Mouse (Mus musculus) liver, embryonic 15.5 days (tissue): Measurements from ENCODE around the gene Rimbp2. TPM values are rescaled to one million over a fixed set of nuclear protein-coding genes. Genes with fewer than 3 reads are reported as not detected.
"Not testable (repeated sequence)": the region's sequence is repeated elsewhere in the genome, so short reads cannot be mapped to it uniquely, and the experiment has no call there.

ENCODE experiments used
- ATAC-seq: fragments of 200-750 bp; cut with Nextera tagmentation; 2 replicates; pipeline ENCODE4 v1.8.0; 2017; ENCODE audit warnings: moderate number of reproducible peaks, mild to moderate bottlenecking, moderate library complexity; ENCODE audit not compliant: insufficient read depth
- H3K27ac ChIP-seq: fragments of 300-500 bp; sonication (generic); replicated peaks from 2 replicates; pipeline ENCODE4 v1.5.1; 2015; ENCODE audit warnings: mild to moderate bottlenecking, inconsistent platforms
- H3K27me3 ChIP-seq: fragments of 300-500 bp; sonication (generic); 2 replicates; pipeline ENCODE4 v1.6.1; 2015; ENCODE audit warnings: mild to moderate bottlenecking, inconsistent platforms
- H3K36me3 ChIP-seq: fragments of 300-500 bp; sonication (generic); replicated peaks from 2 replicates; pipeline ENCODE4 v1.6.1; 2015; ENCODE audit warnings: moderate library complexity, mild to moderate bottlenecking, inconsistent platforms
- H3K4me1 ChIP-seq: fragments of 300-500 bp; sonication (generic); replicated peaks from 2 replicates; pipeline ENCODE4 v1.6.1; 2015; ENCODE audit warnings: inconsistent platforms
- H3K4me2 ChIP-seq: fragments of 300-500 bp; sonication (generic); 2 replicates; pipeline ENCODE4 v1.6.1; 2015; ENCODE audit warnings: moderate library complexity, mild to moderate bottlenecking, inconsistent platforms
- H3K4me3 ChIP-seq: fragments of 300-500 bp; sonication (generic); replicated peaks from 2 replicates; pipeline ENCODE4 v1.5.1; 2015; ENCODE audit warnings: mild to moderate bottlenecking, inconsistent platforms
- H3K9ac ChIP-seq: fragments of 300-500 bp; sonication (generic); 2 replicates; pipeline ENCODE4 v1.6.1; 2015; ENCODE audit warnings: moderate library complexity, mild to moderate bottlenecking, inconsistent platforms
- H3K9me3 ChIP-seq: fragments of 300-500 bp; sonication (generic); replicated peaks from 2 replicates; pipeline ENCODE4 v1.6.1; 2016; ENCODE audit warnings: inconsistent platforms
- WGBS: fragments of 180-500 bp; shearing (Covaris S2); methylation state at CpG from one replicate; pipeline ENCODE4 v1.1.7; 2015; ENCODE audit warnings: mixed read lengths; ENCODE audit not compliant: insufficient replicate concordance; 5-methylcytosine and 5-hydroxymethylcytosine counted together
- polyA plus RNA-seq: library from polyadenylated mRNA; unstranded; fragments of >200 nt; fragmentation: Nextera tagmentation; extraction: Ambion mirVana; gene quantifications from 2 replicates; pipeline ENCODE4 v1.2.1, GENCODE M21; 2015

Gene Rimbp2
- polyA plus RNA-seq, 1 experiment from 2014 or later = not detected

DNA sequence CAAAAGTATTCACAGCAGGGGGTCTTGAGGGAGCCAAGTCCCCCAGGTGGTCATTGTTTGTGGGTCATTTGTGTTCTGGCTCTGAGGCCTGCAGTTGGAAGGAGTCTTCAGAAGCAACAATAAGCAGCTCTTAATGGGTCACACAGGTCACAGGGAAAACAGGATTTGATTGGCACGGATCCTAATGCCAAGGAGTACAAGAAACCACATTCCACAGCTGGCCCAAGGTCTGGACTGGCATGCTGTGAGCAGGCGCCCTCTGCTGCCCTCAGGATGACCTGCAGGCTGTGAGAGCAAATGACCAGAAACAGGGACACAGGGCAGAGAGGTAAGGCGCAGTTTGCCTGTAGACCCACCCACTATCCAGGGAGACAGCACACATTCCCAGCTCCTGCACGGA, 23.0 kb upstream of the Rimbp2 start:
- H3K9ac ChIP-seq = no peak overlapping the region
- WGBS = 26% methylated on average over 4 of the region's 4 CpGs
- H3K9me3 ChIP-seq = no peaks in the 10 kb centered on the region
- no peak overlapping the region for H3K4me3 ChIP-seq
- H3K4me2 ChIP-seq = no peak overlapping the region
- no peak for ATAC-seq
- no peak overlapping the region for H3K27ac ChIP-seq
- H3K36me3 ChIP-seq = no peaks in the 10 kb centered on the region
- H3K27me3 ChIP-seq = no peaks in the 10 kb centered on the region
- no peaks in the 10 kb centered on the region for H3K4me1 ChIP-seq

DNA sequence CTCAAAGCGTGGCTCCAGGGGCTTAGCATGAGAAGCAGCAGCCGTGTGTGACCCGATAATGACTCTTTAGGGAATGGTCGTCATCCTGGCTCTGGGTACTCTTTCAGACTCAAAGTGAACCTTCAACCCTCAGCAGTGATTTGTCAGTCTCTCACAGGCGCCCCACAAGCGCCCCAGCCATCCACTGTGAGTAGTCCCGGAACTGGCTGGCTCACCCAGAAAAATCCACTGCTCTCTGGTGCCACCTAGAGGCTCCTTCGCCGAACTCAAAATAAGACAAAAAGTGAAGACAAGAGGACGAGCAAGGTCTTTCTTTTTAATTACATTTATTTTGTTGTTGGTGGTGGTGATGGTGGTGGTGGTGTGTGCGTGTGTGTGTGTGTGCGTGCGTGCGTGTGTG, 18.0 kb upstream of the Rimbp2 start:
- H3K27me3 ChIP-seq = no peaks in the 10 kb centered on the region
- no peak for ATAC-seq
- H3K4me1 ChIP-seq = no peaks in the 10 kb centered on the region
- no peak overlapping the region for H3K4me3 ChIP-seq
- no peak overlapping the region for H3K9ac ChIP-seq
- H3K4me2 ChIP-seq = no peak overlapping the region
- H3K27ac ChIP-seq = no peak overlapping the region
- no peaks in the 10 kb centered on the region for H3K36me3 ChIP-seq
- 17% methylated on average over 14 of the region's 14 CpGs for WGBS
- no peaks in the 10 kb centered on the region for H3K9me3 ChIP-seq

DNA sequence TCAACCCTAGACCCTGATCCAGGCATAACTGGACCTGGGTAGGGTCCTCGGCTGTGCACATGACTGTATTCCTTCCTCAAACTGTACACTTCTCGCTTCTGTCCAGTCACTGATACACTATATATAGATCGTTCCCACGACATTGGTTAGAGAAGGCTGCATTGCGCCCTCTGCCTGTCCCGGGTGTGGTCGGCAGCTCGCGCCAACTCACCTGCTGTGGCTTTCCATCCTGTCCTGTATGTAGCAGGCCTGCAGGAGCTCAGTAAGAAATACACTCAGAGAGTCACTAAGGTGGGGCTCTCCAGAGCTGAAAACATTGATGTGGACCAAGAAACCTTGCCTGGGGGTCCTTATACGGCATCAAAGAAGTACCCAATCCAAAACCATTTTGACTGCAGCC, 17.6 kb upstream of the Rimbp2 start:
- WGBS = 50% methylated on average over 10 of the region's 10 CpGs
- Histone ChIP-seq H3K27ac (no peak overlapping the region), H3K9me3 (no peaks in the 10 kb centered on the region), H3K9ac (no peak overlapping the region), H3K36me3 (no peaks in the 10 kb centered on the region), H3K4me1 (no peaks in the 10 kb centered on the region), H3K27me3 (no peaks in the 10 kb centered on the region), H3K4me2 (no peak overlapping the region), H3K4me3 (no peak overlapping the region)
- ATAC-seq = no peak

DNA sequence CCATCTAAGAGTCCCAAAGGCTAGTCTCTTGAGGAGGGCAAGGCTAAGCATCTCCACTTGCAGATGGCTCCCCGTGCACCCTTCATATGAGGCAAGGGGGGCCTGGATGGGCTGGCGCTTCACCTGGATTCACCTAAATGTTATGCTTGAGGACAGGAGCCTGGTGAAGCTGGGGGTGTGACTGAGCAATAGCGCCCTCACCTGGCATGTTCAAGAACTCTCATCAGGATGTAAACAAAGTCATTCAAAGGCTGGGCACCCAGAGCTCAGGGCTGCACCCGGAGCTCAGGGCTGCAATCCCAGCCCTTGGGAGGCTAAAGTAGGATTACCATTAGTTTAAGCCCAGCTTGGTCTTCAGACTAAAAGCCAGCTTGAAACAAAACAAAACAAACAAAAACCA, 11.1 kb upstream of the Rimbp2 start:
- no peaks in the 10 kb centered on the region for H3K27me3 ChIP-seq
- H3K27ac ChIP-seq = no peak overlapping the region
- H3K4me3 ChIP-seq = no peak overlapping the region
- WGBS = 48% methylated on average over 4 of the region's 4 CpGs
- H3K4me1 ChIP-seq = no peaks in the 10 kb centered on the region
- H3K36me3 ChIP-seq = no peaks in the 10 kb centered on the region
- no peak overlapping the region for H3K9ac ChIP-seq
- ATAC-seq = no peak
- H3K9me3 ChIP-seq = 0 out of 2 replicates have a peak, but pooled peaks cover 10% of the 10 kb centered on the region
- no peak overlapping the region for H3K4me2 ChIP-seq

DNA sequence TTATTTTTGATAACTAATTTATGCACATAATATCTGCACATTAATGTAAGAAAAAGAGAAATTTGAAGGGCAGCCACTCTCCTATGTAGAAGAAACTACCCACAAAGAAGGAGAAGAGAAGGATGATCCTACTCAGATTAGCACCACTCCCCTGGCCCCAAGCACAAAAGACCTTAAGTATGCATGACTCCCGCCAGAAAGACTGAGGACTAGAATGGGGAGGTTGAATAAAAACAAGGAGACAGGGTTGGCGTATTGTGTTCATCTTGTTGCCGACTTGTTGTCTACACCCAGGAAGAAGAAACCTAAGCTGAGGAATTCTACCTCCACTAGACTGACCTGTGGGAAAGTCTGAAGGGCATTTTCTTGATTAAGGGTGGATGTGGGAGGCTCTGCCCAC, 5.6 kb upstream of the Rimbp2 start:
- H3K36me3 ChIP-seq = no peaks in the 10 kb centered on the region
- no peaks in the 10 kb centered on the region for H3K27me3 ChIP-seq
- H3K4me3 ChIP-seq = no peak overlapping the region
- H3K9ac ChIP-seq = no peak overlapping the region
- no peak for ATAC-seq
- no peak overlapping the region for H3K4me2 ChIP-seq
- H3K4me1 ChIP-seq = no peaks in the 10 kb centered on the region
- 0 out of 2 replicates have a peak, but pooled peaks cover 13% of the 10 kb centered on the region for H3K9me3 ChIP-seq
- H3K27ac ChIP-seq = no peak overlapping the region
- WGBS = 74% methylated on average over 3 of the region's 3 CpGs

DNA sequence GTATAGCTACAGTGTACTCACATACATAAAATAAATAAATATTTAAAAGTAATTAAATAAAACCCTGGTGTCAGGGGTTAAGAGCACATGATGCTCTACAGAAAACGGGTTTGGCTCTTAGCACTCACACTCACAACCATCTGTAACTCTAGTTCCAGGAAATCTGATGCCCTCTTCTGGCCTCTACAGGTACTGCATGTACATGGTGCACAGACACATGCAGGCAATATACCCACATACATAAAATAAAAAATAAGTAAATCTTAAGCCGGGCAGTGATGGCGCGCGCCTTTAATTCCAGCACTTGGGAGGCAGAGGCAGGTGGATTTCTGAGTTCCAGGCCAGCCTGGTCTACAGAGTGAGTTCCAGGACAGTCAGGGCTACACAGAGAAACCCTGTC, 1.1 kb upstream of the Rimbp2 start:
- H3K27me3 ChIP-seq = peaks cover 20% of the 10 kb centered on the region
- not testable (repeated sequence) for H3K4me2 ChIP-seq, H3K36me3 ChIP-seq, H3K9ac ChIP-seq, H3K4me1 ChIP-seq, ATAC-seq, H3K9me3 ChIP-seq, H3K4me3 ChIP-seq, H3K27ac ChIP-seq
- WGBS = 75% methylated on average over 5 of the region's 5 CpGs

DNA sequence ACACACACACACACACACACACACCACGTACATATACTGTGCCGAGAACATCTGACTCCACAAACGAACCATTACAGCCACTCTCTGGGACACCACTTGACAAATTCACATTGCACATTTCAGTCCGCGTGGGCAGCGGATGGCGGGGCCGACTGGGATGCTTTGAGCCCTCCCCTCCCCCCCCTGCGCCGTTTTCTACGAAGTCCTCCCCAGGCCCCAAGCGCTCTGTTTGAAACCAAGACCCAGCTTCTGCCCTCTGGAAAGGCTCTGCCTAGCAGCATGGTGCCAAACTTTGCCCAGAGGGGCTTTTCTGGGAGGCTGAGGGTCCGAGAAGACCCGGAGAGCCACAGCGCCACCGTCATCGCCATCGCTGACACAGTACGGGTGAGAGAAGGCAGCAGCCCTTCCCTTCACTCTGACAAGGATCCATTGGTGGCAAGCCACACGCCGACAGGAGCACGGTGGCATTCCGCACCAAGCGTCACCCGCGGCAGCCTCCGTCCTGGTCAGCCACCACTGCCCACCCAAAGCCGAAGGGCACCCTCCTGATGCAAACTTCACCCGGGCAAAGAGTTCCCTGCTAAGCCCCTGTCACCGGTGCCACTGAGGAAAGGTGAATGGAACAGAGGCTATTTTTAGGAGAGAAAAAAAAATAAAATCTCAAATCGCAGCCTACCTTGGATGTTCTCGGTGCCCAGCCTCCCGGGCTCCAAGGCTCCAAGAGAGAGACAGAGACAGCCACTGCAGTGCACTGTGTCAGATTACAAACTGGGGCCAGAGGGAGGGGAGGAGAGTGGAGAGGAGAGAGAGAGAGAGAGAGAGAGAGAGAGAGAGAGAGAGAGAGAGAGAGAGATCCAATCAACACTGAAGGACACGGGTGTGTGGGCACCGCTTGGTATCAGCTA, 743 bp downstream of the Rimbp2 start:
- Histone ChIP-seq H3K4me2 (peak overlapping the region; percentile 25), H3K4me3 (no peak overlapping the region), H3K4me1 (no peaks in the 10 kb centered on the region), H3K27ac (no peak overlapping the region), H3K27me3 (peaks cover 20% of the 10 kb centered on the region), H3K36me3 (no peaks in the 10 kb centered on the region), H3K9me3 (no peaks in the 10 kb centered on the region), H3K9ac (no peak overlapping the region)
- WGBS = 3% methylated on average over 35 of the region's 35 CpGs
- no peak for ATAC-seq

DNA sequence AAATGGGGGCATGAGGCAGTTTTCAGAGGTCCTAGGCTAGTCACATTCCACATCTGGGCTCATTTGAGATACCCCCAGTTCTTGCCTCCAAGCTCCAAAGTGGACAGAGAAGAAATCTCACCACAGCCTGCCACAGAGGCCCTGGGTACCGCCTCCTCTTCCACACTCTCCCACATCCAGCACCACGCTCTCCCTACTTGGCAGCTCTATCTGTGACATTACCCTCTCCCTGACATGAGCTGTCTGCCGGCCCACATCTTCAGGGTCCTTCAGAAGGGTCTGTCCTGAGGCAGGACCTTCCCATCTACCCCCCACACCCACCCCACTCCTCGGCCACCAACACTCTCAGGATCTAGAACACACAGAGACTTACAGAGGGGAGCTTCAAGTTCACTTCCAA, 1.8 kb downstream of the Rimbp2 start:
- Histone ChIP-seq H3K36me3 (no peaks in the 10 kb centered on the region), H3K4me2 (no peak overlapping the region), H3K9ac (no peak overlapping the region), H3K4me3 (no peak overlapping the region), H3K27ac (no peak overlapping the region), H3K9me3 (no peaks in the 10 kb centered on the region), H3K4me1 (no peaks in the 10 kb centered on the region), H3K27me3 (peaks cover 20% of the 10 kb centered on the region)
- WGBS = 38% methylated on average over 4 of the region's 4 CpGs
- no peak for ATAC-seq

DNA sequence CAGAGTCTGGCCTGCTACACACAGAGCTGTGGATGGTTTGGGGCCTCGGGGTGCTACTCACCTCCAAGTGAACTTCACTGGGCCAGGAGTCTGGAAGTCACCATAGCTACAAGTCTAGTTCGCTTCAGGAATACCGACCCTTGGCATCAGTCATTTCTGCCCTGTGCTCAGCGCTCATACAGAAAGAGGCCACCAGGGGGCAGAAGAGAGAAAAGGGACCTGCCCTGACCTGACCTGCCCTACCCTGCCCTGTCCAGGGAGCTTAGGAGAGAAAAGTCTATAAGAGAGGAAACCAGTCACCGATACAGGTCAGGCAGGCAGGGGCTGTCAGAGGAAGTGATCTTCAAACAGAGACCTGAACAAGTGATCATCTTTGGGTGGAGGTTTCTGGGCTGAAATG, 6.2 kb downstream of the Rimbp2 start:
- peaks cover 4% of the 10 kb centered on the region; the same call in 1 of the 2 replicates for H3K27me3 ChIP-seq
- no peak for ATAC-seq
- H3K4me1 ChIP-seq = no peaks in the 10 kb centered on the region
- H3K27ac ChIP-seq = no peak overlapping the region
- no peaks in the 10 kb centered on the region for H3K36me3 ChIP-seq
- H3K4me2 ChIP-seq = no peak overlapping the region
- H3K9me3 ChIP-seq = no peaks in the 10 kb centered on the region
- H3K9ac ChIP-seq = no peak overlapping the region
- H3K4me3 ChIP-seq = no peak overlapping the region
- 59% methylated on average over 5 of the region's 5 CpGs for WGBS

DNA sequence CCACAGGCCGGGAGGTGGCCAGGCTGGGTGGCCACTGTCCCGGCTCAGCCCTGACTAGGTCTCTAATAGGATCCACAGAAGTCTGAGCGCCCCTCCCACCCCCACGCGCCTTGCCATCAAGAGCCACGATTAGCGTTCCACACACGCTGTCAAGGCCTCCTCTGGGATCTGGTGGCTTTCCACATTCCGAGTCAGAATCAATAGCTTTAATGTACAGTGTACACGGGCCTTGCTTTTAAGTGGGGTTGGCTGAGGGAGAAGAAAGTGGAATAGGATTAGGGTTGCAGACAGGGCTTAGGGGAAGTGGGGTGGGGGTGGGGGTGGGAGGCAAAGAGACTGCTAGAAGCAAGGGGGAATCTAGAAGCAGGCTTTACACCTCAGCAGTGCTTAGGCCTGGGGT, 12.8 kb downstream of the Rimbp2 start:
- Histone ChIP-seq H3K4me3 (no peak overlapping the region), H3K4me2 (no peak overlapping the region), H3K36me3 (no peaks in the 10 kb centered on the region), H3K9me3 (no peaks in the 10 kb centered on the region), H3K9ac (no peak overlapping the region), H3K27ac (no peak overlapping the region), H3K4me1 (no peaks in the 10 kb centered on the region), H3K27me3 (no peaks in the 10 kb centered on the region)
- WGBS = 69% methylated on average over 10 of the region's 10 CpGs
- no peak for ATAC-seq

DNA sequence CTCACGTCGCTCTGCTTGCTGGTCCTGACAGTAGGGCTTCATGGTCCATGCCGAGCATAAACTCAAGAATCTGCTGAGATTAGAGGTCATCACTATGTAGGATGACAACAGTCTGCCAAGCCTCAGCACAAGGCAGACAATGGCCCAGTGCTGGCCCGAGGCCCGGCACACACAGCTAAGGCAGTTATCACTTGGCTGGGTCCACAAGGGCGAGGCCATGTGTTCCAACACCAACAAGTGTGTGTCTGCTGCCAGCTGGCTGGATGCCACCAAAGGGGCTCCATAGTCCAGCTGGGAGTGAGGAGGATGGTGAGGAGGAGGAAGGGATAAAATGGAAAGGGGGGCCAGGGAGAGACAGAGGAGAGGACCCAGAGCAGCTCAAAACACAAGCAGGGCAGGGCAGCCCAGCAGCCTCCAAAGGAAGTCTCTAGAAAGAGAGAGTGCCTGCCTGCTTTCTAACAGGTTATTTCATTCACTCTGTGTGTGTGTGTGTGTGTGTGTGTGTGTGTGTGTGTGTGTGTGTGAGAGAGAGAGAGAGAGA, 17.9 kb downstream of the Rimbp2 start:
- Histone ChIP-seq H3K4me1 (no peaks in the 10 kb centered on the region), H3K27ac (no peak overlapping the region), H3K36me3 (no peaks in the 10 kb centered on the region), H3K27me3 (no peaks in the 10 kb centered on the region), H3K9ac (no peak overlapping the region), H3K9me3 (no peaks in the 10 kb centered on the region), H3K4me2 (no peak overlapping the region), H3K4me3 (no peak overlapping the region)
- 63% methylated on average over 6 of the region's 6 CpGs for WGBS
- ATAC-seq = no peak
